Mouse (Mus musculus) bone marrow macrophage, adult 2 months (primary cell): ENCODE results near the gene Bod1l. TPM values are rescaled to one million over a fixed set of nuclear protein-coding genes. Genes with fewer than 3 reads are reported as not detected.

Experiments used
- H3K27ac ChIP-seq: 2 replicates; pipeline ENCODE4 v1.5.1; 2012; ENCODE audit warnings: low read depth, low read length; ENCODE audit not compliant: insufficient read depth
- H3K4me1 ChIP-seq: 2 replicates; pipeline ENCODE4 v1.6.1; 2012; ENCODE audit warnings: low read length; ENCODE audit not compliant: control insufficient read depth, insufficient read depth
- H3K4me3 ChIP-seq: 2 replicates; pipeline ENCODE4 v1.5.1; 2012; ENCODE audit warnings: mild to moderate bottlenecking, low read length, moderate library complexity; ENCODE audit not compliant: insufficient read depth
- CTCF ChIP-seq: IDR thresholded peaks from 2 replicates; pipeline ENCODE4 v1.5.1; 2012; ENCODE audit warnings: low read depth, mild to moderate bottlenecking, low read length, moderate library complexity
- POLR2A ChIP-seq: IDR thresholded peaks from 2 replicates; pipeline ENCODE4 v1.6.1; 2012; ENCODE audit warnings: mild to moderate bottlenecking, low read depth, low read length, borderline replicate concordance
- polyA plus RNA-seq: library from polyadenylated mRNA; stranded (reverse); fragments of >200 nt; gene quantifications from 2 replicates; pipeline ENCODE4 v1.2.4, GENCODE M21; 2012; ENCODE audit not compliant: missing spikeins, insufficient read depth, insufficient read length

Gene Bod1l
- polyA plus RNA-seq, 1 experiment = 25.0 TPM

DNA sequence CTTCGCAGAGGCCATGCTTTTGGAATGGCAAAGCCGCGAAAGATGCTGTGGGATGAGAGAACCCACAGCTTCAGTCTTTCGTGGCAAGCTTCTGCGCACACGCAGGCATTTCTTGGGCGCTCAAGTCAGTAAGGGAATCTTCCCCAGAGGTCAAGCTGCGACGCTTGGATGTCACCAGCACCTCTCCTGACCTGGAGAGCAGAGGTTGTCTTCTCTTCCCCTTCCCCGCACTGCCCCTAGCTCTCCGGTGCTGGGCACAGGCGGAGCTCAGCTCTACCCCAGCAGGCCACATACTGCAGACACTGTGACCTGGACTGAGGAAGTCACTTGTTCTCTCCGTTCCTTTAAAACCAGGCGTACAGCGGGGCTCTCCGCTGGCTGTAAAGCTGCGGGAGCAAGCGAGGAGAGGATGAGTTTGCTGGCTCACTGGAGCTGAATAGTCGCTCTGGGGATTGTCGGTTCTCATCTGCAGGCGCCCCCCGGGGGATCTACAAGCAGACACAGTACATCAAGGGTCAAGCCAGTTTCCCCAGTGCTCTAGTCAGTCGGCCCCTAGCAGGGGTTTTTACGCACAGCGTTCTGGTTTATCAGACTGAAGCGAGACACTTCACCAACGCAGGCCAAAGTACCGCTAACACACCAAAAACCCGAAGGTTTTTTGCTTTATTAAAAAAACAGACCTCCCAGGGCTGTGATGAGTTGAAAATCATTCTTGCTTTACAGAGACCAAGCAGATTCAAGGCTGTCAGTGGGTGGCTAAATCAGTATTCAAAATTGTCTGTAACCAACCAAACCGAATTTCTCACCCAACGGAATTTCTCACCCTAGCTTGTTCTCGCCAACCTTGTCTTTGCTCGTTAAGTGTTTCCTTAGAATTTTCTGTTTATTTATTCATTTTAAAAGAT is 76.6 kb downstream of the Bod1l start:
- TF ChIP-seq CTCF = no peak
- TF ChIP-seq POLR2A = no peak
- H3K4me3 ChIP-seq = peak overlapping the region; percentile 52
- H3K4me1 ChIP-seq = no peaks in the 10 kb centered on the region; the same call in 1 of the 2 replicates
- H3K27ac ChIP-seq = no peak overlapping the region

DNA sequence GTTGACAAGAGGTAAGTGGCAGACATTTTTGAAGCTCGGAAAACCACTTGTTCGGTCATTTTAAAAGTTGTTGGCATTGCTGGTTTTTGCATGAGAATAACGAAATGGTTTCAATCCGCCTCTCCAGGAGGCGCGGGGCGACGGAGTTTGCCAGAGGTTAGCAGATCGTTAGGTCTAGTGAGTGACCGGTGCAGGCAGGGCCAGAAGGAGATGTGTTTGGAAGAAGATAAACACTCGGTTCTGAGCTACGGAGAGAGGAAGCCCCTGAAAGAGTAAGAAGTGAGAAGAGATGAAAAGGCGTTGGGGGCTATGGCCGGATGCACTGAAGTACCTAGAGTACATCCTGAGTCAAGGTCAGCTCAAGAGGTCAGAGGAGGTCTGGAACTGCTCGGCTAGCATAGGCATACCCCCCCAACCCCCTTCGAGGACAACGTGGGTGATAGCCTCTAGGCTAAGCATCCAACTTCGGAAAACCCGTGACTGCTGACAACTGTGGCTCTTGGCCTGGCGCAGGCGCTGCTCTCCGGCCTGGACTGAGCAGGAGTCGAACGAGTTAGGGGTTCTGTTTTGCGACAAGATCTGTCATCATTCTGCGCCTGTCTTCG is 77.6 kb downstream of the Bod1l start:
- no peak for TF ChIP-seq CTCF
- TF ChIP-seq POLR2A = no peak
- Histone ChIP-seq H3K4me3 (no peak overlapping the region), H3K27ac (no peak overlapping the region), H3K4me1 (no peaks in the 10 kb centered on the region; the same call in 1 of the 2 replicates)

DNA sequence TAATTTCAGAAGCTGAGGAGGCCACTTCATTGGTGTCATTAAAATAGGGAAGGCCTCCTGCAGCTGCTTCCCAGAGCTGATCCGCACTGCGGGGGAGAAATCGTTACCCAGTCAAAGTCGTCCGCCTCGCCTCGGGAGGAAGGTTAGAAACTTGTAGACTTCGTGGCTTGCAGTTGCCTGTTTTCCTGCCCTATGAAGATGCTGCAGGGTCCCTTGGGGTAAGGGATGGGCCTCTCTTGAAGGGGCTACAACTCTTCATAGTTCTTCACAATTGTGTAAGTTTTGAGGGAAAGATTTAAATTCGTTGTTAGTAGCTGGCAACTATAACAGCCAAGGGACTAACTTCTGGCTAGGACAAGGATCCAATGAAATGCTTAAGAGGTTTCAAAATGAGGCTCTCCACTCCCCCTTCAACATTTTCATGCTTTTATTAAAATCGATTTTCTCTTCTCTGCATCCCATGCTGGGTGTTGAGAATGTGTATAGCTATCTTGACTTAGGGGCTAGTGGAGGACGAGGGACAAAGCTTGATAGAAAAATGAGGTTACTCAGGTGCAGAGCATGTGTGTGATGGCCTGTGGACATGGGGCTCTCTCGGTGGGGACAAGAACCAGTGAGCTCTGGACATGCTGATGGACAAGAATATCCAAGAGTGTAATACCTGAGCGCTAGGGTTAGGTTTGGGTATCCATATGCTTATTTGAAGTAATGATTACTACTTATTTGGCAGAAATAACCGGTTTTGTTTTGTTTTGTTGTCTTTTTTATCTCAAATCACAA is 78.3 kb downstream of the Bod1l start:
- Histone ChIP-seq H3K27ac (no peak overlapping the region), H3K4me3 (no peak overlapping the region), H3K4me1 (no peaks in the 10 kb centered on the region; the same call in 1 of the 2 replicates)
- TF ChIP-seq POLR2A = no peak
- TF ChIP-seq CTCF = no peak

DNA sequence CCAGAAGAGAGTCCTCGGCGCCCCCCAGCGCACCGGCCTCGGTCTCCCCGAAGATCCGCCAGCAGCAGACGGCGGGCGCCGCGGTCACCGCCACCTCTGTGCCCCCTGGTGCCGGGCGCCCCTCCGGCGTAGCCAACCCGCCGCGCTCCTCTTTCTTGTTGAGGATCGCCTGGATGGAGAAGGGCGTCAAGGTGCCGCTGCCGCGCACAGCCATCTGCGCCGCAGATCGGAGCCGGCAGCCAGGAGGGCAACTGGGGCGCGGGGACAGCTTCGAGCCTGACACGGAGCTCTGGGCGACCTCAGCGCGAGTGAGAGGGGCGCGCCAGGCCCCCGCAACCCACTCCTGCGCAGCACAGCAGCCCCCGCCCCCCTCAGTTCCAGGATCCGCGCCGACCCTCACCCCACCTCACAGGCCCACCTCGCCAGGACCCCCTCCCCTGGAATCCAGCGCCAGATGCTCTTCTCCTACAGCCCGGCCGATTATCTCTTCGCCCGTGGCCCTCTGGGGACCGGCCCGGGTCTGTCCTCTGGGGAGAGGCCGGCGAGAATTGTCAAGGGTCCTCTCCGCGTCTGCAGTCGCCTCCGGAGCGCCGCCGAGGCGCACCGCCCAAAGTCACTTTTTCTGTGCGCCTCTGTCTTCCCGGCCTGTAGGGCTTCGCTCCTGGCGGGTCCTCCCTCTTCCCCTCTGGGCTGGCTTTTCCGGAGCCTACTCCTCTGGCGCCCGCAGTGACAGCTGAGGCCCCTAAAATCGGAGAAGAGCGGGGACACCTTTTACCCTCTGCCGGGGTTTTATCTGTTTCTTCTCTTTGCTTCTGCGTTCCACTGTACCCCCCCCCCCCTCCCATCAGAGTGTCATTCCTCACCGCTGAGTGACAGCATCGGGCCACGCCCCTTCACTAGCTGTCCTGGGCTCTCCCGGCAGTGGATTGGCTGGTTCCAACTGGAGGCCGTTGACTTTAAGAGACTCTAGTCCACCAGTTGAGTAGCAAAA is 80.1 kb downstream of the Bod1l start, which contains the start of gene Nkx3-2:
Gene Nkx3-2 (minus strand): TSS at position 771 of the 991 bp plus-strand sequence.
- H3K4me1 ChIP-seq = no peaks in the 10 kb centered on the region; the same call in 1 of the 2 replicates
- TF ChIP-seq CTCF (no peak), POLR2A (no peak)

DNA sequence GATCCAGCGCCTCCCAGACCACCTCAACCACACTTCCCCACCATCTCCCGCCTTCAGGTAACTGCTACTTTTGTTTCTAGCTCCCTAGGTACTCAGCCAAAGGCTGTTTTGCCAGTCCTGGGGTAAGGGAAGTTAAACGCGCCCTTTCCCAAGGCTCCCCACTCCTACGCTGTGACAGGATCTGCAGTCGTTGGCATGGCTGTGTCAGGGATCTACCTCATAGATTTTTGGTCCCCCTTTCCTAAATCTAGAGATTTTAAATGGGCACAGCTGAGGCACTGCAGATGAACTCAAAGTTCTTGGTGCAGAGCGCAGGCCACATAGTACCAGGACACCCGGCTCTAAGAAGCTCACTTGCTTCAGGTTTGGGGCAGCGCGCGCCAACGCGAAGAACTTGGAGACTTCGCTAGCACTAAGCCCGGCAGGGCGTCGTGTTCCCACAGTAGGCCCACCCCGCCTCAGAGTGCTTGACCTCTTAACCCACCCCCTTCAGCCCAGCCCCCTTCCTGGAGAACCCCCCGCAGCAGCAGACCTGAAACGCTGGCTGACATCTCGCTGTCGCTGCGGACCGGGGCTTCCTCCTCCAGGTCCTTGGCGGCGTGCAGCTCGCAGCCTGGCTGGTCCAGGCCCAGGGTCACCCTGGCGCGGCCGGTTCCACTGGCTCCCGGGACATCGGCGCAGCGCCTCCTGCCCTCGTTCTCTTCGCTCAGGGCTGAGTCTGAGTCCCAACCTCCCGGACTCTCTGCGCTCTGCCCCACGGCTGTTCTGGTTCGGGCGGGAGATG is 81.0 kb downstream of the Bod1l start:
- no peak overlapping the region for H3K27ac ChIP-seq
- no peaks in the 10 kb centered on the region; the same call in 1 of the 2 replicates for H3K4me1 ChIP-seq
- TF ChIP-seq POLR2A = no peak
- no peak for TF ChIP-seq CTCF
- H3K4me3 ChIP-seq = no peak overlapping the region

More for the DNA sequence above, 80.1 kb downstream of the Bod1l start, which contains the start of gene Nkx3-2:
- Histone ChIP-seq H3K4me3 (no peak within 1 kb of the TSS), H3K27ac (no peak within 1 kb of the TSS)

DNA sequence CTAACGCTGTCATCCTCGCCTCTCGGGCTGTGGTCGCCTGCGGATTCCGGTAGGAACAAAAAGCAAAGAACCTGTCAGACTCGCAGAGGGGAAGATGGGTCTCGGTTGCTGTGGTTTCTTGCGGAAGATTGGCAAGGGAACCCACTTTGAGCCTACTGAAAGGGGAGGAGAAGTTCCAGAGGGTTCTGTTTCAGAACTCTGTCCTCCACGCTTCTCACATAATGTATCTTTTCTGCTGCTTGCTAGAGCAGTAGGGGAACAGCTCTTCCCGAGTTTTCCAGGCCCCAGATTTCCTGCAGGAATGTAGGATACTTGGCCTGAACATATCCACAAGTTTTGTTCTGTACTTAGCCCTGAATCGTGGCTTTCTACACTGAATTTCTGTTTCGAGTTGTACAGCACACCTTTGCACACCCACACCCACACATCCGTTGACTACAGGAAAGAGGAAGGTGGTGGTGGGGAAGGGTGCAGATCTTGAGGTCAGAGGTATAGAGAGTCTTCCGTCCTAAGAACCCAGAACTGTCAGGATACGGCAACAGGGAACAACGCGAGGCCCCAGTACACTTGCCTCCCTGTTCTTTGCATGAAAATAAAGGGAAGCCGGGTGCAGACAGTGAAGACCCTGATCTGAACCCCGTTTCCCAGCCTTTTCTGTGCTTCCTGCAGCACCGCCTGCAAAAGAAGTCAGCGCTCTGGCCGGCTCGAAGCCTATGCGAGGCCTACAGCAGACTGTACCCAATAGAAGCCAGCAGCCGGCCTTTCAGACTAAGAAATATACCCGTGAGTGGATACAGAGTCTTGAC is 81.8 kb downstream of the Bod1l start:
- TF ChIP-seq CTCF (no peak), POLR2A (no peak)
- H3K27ac ChIP-seq = no peak overlapping the region
- H3K4me3 ChIP-seq = peak overlapping the region; percentile 7; the same call in 1 of the 2 replicates
- H3K4me1 ChIP-seq = no peaks in the 10 kb centered on the region; the same call in 1 of the 2 replicates

DNA sequence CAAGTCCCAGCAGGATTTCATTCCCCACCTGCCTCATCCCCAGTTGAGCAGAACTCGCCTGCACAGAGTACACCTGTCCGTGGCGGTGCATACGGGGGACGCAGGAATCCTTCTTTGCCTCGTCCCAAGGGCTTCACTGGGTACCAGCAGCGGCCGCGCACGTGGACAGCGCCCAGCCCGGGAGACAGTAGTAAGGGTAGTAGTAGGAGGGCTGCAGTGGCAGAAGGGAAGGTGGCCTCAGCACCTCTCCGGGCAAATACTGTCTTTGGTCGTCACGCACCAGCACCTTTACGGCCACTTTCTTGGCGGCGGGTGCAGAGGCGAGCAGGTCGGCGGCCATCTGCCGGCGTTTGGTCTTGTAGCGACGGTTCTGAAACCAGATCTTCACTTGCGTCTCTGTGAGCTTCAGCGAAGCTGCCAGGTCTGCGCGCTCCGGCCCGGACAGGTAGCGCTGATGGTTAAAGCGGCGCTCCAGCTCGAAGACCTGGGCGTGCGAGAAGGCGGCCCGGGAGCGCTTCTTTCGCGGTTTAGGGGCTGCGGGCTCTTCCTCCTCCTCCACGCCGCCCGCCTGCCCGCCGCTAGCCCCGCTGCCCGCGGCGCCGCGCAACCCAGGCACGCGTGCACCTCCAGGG is 82.5 kb downstream of the Bod1l start:
- H3K4me1 ChIP-seq = no peaks in the 10 kb centered on the region
- peak overlapping the region; percentile 7 for H3K4me3 ChIP-seq
- H3K27ac ChIP-seq = no peak overlapping the region
- no peak for TF ChIP-seq POLR2A
